Mouse (Mus musculus): ENCODE measurements around the gene Qk. TPM values are rescaled to one million over a fixed set of nuclear protein-coding genes. Genes with fewer than 3 reads are reported as not detected.

Gene Qk
- polyA plus RNA-seq, 1 experiment from 2014 or later = 16.8 TPM

GRCm38 (mm10) chr17:10266207-10266606 lies 53.4 kb downstream of the Qk start:
- DNase-seq (ENCODE audit: low spot score) = no peak

- DNase-seq (ENCODE audit: low spot score) = no peak
These were observed 68.2 kb downstream of the Qk start for GRCm38 (mm10) chr17:10251252-10251958.

- no peak for DNase-seq (ENCODE audit: low spot score)
These were observed 79.6 kb downstream of the Qk start for GRCm38 (mm10) chr17:10240081-10240480.

GRCm38 (mm10) chr17:10236595-10236994 lies 83.1 kb downstream of the Qk start:
- DNase-seq (ENCODE audit: low spot score) = no peak

DNA sequence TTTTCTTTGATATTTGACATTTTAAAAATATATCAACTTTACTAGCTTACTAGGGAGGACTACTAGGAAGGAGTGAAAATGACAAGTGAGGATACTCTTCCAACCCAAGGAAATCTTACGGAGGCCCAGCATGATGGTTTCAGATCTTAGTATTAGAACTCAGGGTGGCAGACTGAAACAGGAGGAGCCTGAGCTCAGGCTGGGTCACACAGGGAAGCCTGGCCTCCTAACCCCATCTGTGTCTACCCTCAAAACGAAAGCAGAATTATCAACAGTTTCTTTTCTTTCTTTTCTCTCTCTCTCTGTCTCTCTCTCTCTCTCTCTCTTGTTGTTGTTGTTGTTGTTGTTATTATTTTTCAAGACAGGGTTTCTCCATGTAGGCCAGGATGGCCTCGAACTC lies 87.2 kb downstream of the Qk start:
- no peak for DNase-seq (ENCODE audit: low spot score)

DNA sequence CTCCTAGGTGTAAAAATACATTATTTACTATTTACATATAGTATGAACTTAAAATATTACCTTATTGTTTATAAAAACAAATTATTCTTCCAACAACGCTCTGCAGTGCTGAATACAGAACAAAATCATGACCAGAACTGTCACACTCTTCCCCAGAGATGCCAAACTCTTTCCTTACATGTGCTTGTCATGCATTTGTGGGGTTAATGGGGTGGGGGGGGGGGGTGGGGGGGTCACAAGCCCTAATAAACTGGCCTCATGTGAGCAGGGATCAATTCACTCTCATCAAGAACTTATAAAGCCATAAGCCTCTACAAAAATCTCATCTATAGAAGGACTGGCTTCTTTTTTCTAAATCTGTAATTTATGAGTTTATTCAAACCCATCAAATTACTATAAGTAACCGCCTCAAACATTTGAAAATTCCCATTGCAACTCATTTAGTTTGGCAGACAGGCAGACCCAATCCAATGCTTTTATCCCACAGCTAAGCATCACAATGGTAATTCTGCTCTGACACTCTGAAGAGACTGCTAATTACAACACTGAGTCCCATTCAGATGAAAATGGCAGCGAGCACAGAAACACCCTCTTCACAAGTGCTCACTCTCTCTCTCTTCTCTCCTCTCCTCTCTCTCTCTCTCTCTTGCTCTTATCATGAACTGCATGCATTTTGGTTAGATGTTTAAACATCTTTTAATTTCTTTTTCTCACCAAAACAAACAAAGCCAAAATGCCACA lies 91.7 kb downstream of the Qk start:
- DNase-seq (ENCODE audit: low spot score) = no peak

DNA sequence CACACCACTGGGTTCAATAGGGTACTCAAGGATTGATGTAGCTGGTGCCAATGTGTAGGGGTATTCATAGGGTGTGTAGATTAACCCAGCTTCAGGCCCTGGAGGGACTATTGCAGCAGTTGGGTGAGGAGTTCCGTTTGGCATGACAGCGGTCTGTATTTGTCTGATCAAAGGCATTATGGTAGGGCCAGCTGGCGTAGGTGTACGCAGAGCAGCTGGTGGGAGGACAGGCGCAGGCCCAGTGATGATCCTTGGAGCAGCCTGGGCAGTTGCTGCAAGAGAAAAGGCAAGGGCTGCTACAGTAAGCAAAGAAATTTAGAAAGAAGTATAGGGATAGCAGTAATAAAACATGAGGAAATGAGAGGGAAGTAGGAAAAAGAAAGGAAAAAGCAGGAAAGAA lies 103.5 kb downstream of the Qk start:
- DNase-seq (ENCODE audit: low spot score) = no peak

DNA sequence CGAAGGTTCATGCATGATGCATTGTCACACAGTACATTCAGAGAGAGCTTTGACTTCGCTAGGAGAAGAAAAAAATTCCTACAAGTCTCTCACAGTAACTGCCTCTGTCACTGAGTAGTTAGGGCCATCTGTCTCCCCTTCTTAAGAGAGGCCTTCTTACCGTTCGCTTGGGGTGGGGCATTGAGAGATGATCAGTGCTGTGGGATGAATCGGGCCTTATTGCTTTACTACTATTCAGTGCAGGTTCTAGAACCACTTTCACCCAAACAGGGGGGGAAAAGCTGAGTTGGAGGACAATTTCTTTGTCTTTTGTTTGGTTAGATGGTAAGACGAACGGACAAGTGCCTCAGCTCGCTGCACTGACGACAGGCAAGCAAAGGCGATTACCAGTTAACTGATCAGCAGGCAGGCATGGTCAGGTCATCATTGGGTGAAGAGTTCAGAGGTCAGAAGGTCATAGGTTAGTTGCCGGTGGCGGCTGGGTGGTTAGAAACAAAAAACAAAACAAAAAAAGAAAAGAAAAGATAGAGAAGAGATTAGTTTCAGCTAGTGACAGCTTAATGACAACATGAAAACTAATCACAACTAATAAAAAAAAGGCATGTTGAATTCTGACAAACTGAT lies 110.4 kb downstream of the Qk start:
- no peak for DNase-seq (ENCODE audit: low spot score)

- no peak for DNase-seq (ENCODE audit: low spot score)
These were observed 121.0 kb downstream of the Qk start for GRCm38 (mm10) chr17:10198662-10199061.

- no peak for DNase-seq (ENCODE audit: low spot score)
These were observed 121.4 kb downstream of the Qk start for GRCm38 (mm10) chr17:10198231-10198630.

- DNase-seq (ENCODE audit: low spot score) = no peak
These were observed 124.0 kb downstream of the Qk start for GRCm38 (mm10) chr17:10195703-10196102.

DNA sequence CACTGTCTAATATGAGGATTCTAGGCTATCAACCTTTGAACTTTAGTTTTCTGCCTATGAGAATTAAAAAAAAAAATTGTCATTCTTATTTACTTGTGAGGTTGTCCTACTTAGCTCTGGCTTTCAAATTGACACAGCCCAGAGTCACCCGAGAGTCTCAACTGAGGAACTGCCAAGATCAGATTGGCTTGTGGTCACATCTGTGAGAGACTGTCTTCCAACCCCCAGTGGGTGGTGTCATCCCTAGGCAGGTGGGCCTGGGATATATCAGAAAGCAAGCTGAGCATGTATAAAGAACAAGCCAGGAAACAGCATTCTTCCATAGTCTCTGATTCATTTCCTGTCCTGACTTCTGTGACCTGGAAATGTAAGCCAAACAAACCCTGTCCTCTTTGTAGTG lies 128.8 kb downstream of the Qk start:
- no peak for DNase-seq (ENCODE audit: low spot score)

GRCm38 (mm10) chr17:10188481-10188880 lies 131.2 kb downstream of the Qk start:
- DNase-seq (ENCODE audit: low spot score) = no peak

- no peak for DNase-seq (ENCODE audit: low spot score)
These were observed 132.1 kb downstream of the Qk start for GRCm38 (mm10) chr17:10187431-10188020.

DNA sequence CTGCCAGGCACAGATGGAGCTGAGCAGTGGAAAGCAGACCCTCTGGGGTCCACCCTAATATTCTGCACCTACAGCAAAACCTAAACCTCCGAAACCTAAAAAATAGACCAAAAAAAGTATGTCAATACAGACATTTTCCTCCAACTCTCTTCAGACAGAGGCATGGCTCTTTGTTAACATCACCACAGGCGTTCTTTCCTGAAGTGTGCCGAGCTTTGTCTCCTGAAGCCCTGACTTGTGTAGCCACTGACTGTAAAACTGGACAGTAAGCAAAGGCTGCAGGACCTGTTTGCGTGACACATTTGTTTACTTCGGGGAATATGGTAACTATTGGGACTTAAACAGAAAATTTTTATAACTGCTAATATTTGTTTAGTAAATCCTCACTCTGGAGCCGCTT lies 137.9 kb downstream of the Qk start:
- no peak for DNase-seq (ENCODE audit: low spot score)

- DNase-seq (ENCODE audit: low spot score) = no peak
These were observed 142.6 kb downstream of the Qk start for GRCm38 (mm10) chr17:10177096-10177495.

GRCm38 (mm10) chr17:10161258-10161657 lies 158.4 kb downstream of the Qk start:
- DNase-seq (ENCODE audit: low spot score) = no peak

DNA sequence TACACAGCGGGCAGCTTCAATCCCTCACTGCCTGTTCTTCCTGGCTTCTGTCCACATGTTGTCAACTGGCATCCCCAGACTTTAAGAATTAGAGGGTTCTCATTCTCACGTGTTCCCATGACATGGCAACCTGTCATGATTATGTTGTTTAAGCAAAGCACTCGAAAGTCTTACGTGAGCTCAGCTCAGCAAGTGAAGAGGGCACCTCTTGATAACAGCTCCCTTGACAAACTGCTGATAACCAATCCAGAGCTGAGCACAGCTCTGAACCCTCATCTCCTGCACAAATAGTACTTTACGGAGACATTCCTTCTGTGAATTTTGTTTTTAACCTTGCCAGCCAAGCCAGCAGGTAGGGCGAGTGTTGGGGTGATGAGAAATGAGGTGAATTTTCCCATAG lies 159.2 kb downstream of the Qk start:
- no peak for DNase-seq (ENCODE audit: low spot score)

DNA sequence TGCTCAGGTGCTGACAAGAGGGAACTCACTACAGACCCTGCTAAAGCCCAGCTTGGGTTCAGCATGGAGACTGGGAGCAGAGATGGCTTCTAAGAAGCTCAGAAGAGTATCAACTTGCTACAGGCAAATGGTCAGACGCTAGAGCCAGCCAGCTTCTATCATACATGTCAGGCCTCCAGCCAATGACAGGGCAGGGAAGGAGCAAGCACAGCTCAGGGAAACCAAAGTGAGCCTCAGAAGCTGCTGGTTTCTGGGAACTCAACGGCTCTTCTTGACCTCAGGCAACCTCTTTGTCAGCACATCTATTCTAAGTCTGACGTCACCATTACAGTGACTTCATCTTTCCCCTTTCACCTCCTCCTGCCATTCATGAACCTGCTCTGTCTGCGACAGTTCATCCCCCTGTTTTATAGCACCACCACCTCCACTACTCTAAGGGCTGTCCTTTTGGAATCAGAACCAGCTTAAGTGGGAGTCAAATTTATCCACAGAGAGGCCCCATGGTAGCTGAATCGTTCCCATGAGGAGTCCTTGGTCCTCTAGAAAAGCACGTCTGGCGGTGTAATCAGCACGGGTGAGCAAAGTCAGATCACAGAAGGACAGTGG lies 166.7 kb downstream of the Qk start:
- DNase-seq (ENCODE audit: low spot score) = no peak
